Mouse (Mus musculus) kidney, adult 9 months (tissue): Measurements from ENCODE around the gene Fyb.
"Not testable (repeated sequence)": the region's sequence is repeated elsewhere in the genome, so short reads cannot be mapped to it uniquely, and the experiment has no call there.

Experiments
- DNase-seq: peaks from one replicate; pipeline ENCODE4 v3.0.0; 2022

Fyb gene

GRCm38 (mm10) chr15:6562629-6563028 is 40.0 kb downstream of the Fyb start:
- no peak for DNase-seq

- DNase-seq: peak; percentile 95
Observed at GRCm38 (mm10) chr15:6564977-6565421, 42.3 kb downstream of the Fyb start.

GRCm38 (mm10) chr15:6565873-6566272 is 43.2 kb downstream of the Fyb start:
- no peak for DNase-seq

- no peak for DNase-seq
Observed at GRCm38 (mm10) chr15:6567993-6568392, 45.3 kb downstream of the Fyb start.

- DNase-seq: peak; percentile 41
Observed at GRCm38 (mm10) chr15:6568605-6569004, 46.0 kb downstream of the Fyb start.

GRCm38 (mm10) chr15:6569074-6569473 is 46.4 kb downstream of the Fyb start:
- peak; percentile 32 for DNase-seq

- no peak for DNase-seq
Observed at GRCm38 (mm10) chr15:6570164-6570861, 47.7 kb downstream of the Fyb start.

GRCm38 (mm10) chr15:6570876-6571275 is 48.2 kb downstream of the Fyb start:
- DNase-seq: peak; percentile 74

- DNase-seq: no peak
Observed at GRCm38 (mm10) chr15:6574283-6574960, 51.8 kb downstream of the Fyb start.

- DNase-seq: no peak
Observed at GRCm38 (mm10) chr15:6577971-6578370, 55.3 kb downstream of the Fyb start.

GRCm38 (mm10) chr15:6578654-6579053 is 56.0 kb downstream of the Fyb start:
- no peak for DNase-seq

- no peak for DNase-seq
Observed at GRCm38 (mm10) chr15:6579194-6579768, 56.6 kb downstream of the Fyb start.

- DNase-seq: no peak
Observed at GRCm38 (mm10) chr15:6579769-6580261, 57.2 kb downstream of the Fyb start.

GRCm38 (mm10) chr15:6584645-6585044 is 62.0 kb downstream of the Fyb start:
- no peak for DNase-seq

- DNase-seq: not testable (repeated sequence)
Observed at GRCm38 (mm10) chr15:6586351-6586750, 63.7 kb downstream of the Fyb start.

- DNase-seq: no peak
Observed at GRCm38 (mm10) chr15:6587526-6587925, 64.9 kb downstream of the Fyb start.

GRCm38 (mm10) chr15:6588192-6588591 is 65.5 kb downstream of the Fyb start:
- DNase-seq: no peak

GRCm38 (mm10) chr15:6590846-6591451 is 68.3 kb downstream of the Fyb start:
- DNase-seq: no peak

GRCm38 (mm10) chr15:6591527-6591926 is 68.9 kb downstream of the Fyb start:
- no peak for DNase-seq

- no peak for DNase-seq
Observed at GRCm38 (mm10) chr15:6592561-6593253, 70.1 kb downstream of the Fyb start.

GRCm38 (mm10) chr15:6593254-6593623 is 70.6 kb downstream of the Fyb start:
- no peak for DNase-seq

GRCm38 (mm10) chr15:6598626-6599025 is 76.0 kb downstream of the Fyb start:
- DNase-seq: no peak

- no peak for DNase-seq
Observed at GRCm38 (mm10) chr15:6600314-6600713, 77.7 kb downstream of the Fyb start.
